Mouse (Mus musculus) midbrain, embryonic 16.5 days (tissue): ENCODE measurements around the gene Usp46. TPM values are rescaled to one million over a fixed set of nuclear protein-coding genes. Genes with fewer than 3 reads are reported as not detected.

Experiments used
- ATAC-seq: fragments of 200-750 bp; cut with Nextera tagmentation; 2 replicates; pipeline ENCODE4 v1.8.0; 2017; ENCODE audit warnings: moderate TSS enrichment
- H3K27ac ChIP-seq: fragments of 300-500 bp; sonication (generic); 2 replicates; pipeline ENCODE4 v1.5.1; 2014; ENCODE audit warnings: mild to moderate bottlenecking, low read length, mixed read lengths
- H3K27me3 ChIP-seq: fragments of 300-500 bp; sonication (generic); 2 replicates; pipeline ENCODE4 v1.6.1; 2014; ENCODE audit warnings: low read depth, low read length, mixed read lengths; ENCODE audit not compliant: control insufficient read depth, insufficient read depth
- H3K36me3 ChIP-seq: fragments of 300-500 bp; sonication (generic); 2 replicates; pipeline ENCODE4 v1.6.1; 2014; ENCODE audit warnings: mild to moderate bottlenecking, low read length, moderate library complexity, mixed read lengths; ENCODE audit not compliant: control insufficient read depth, insufficient read depth
- H3K4me1 ChIP-seq: fragments of 300-500 bp; sonication (generic); 2 replicates; pipeline ENCODE4 v1.6.1; 2014; ENCODE audit warnings: mild to moderate bottlenecking, low read length, mixed read lengths; ENCODE audit not compliant: control insufficient read depth, insufficient read depth
- H3K4me2 ChIP-seq: fragments of 300-500 bp; sonication (generic); 2 replicates; pipeline ENCODE4 v1.6.1; 2014; ENCODE audit warnings: mild to moderate bottlenecking, low read length, mixed read lengths
- H3K4me3 ChIP-seq: fragments of 300-500 bp; sonication (generic); 2 replicates; pipeline ENCODE4 v1.5.1; 2014; ENCODE audit warnings: low read depth, mild to moderate bottlenecking, low read length, moderate library complexity, mixed read lengths
- H3K9ac ChIP-seq: fragments of 300-500 bp; sonication (generic); 2 replicates; pipeline ENCODE4 v1.6.1; 2014; ENCODE audit warnings: low read depth, low read length, mixed read lengths
- H3K9me3 ChIP-seq: fragments of 300-500 bp; sonication (generic); replicated peaks from 2 replicates; pipeline ENCODE4 v1.6.1; 2014; ENCODE audit warnings: mild to moderate bottlenecking, low read length, mixed read lengths; ENCODE audit not compliant: control insufficient read depth, poor library complexity, severe bottlenecking
- WGBS: fragments of 180-500 bp; shearing (Covaris S2); extraction: QIAGEN DNeasy Blood & Tissue Kit; methylation state at CpG from one replicate; pipeline ENCODE4 v1.1.7; 2014; 5-methylcytosine and 5-hydroxymethylcytosine counted together
- polyA plus RNA-seq: library from polyadenylated mRNA; unstranded; fragments of >200 nt; fragmentation: Nextera tagmentation; extraction: Ambion mirVana; gene quantifications from 2 replicates; pipeline ENCODE4 v1.2.1, GENCODE M21; 2015

The Usp46 gene
- polyA plus RNA-seq, 1 experiment from 2014 or later: 38.5 TPM

DNA sequence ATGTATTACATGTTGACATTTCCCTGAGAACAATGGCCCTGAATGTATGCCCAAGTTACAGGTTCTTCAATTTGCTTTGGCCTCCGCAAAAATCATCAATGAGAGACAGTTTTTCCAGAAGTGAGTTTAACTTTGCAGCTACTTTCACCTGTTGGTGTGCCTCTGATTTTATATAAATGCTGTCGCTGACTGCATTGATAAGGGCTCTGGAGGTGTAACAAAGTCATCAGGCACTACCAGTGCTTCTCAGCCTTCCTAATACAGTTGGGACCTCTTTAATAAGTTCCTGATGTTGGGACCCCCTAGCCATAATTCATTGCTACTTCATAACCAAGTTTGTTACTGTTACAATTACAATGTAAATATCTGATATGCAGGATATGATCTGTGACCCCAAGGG is 27.4 kb upstream of the Usp46 start:
- no peak overlapping the region for H3K4me2 ChIP-seq
- WGBS: 93% methylated on average over 2 of the region's 2 CpGs
- ATAC-seq: no peak
- H3K27ac ChIP-seq: no peak overlapping the region
- no peak overlapping the region for H3K9ac ChIP-seq
- no peak overlapping the region for H3K4me3 ChIP-seq
- H3K9me3 ChIP-seq: no peaks in the 10 kb centered on the region
- peaks cover 18% of the 10 kb centered on the region for H3K4me1 ChIP-seq
- H3K36me3 ChIP-seq: peaks cover 3% of the 10 kb centered on the region; the same call in 1 of the 2 replicates
- H3K27me3 ChIP-seq: no peaks in the 10 kb centered on the region

- Histone ChIP-seq H3K9ac (no peak overlapping the region), H3K27ac (no peak overlapping the region), H3K9me3 (no peaks in the 10 kb centered on the region), H3K36me3 (peaks cover 3% of the 10 kb centered on the region; the same call in 1 of the 2 replicates), H3K27me3 (no peaks in the 10 kb centered on the region), H3K4me3 (no peak overlapping the region), H3K4me2 (peak overlapping the region; percentile 67), H3K4me1 (peaks cover 18% of the 10 kb centered on the region)
- no peak for ATAC-seq
- 89% methylated on average over 8 of the region's 8 CpGs for WGBS
Measured at GRCm38 (mm10) chr5:74094841-74095437, 26.7 kb upstream of the Usp46 start.

DNA sequence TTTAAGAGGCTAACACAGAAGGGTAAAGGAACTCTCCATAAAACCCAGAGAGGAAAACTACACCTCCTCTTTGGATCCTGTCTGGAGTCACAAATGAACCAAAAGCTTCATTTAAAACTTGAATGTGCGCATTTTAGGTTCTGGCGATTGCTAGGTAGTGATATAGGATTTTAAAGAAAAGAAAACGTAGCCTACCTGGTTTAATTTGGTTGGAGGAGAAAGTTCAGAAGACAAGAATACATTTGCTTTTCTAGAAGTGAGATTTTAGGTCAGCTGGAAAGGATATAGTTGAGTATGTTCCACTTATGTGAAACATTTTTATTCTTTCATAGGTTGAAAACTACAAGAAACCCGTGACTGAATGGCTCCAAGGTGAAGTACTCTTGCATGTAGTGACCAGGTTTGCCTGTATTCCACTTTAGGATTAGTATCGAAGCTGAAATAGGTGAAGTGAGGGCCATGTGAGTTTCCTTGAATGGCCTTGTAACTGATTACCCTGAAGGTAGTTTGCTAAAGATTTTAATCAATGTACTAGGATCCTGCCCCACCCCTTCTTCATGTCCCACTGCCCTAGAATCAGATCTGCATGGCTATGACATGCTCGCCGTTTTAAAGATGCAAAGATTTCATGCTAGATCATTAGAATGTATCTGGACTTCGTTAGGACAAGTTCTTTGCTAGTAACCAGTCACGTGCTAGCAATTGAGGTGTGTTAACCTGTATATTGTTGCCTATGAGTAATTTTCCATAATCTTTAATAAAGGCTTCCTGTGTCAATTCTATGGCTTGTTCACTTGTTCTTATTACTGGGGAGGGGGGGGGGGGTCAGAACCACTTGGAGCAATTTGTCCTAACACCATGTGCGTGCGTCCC is 25.6 kb upstream of the Usp46 start:
- H3K4me2 ChIP-seq: peak overlapping the region; percentile 67
- 29% methylated on average over 11 of the region's 11 CpGs for WGBS
- no peak for ATAC-seq
- no peaks in the 10 kb centered on the region for H3K27me3 ChIP-seq
- peak overlapping the region; percentile 88 for H3K4me3 ChIP-seq
- no peaks in the 10 kb centered on the region for H3K9me3 ChIP-seq
- H3K4me1 ChIP-seq: peaks cover 18% of the 10 kb centered on the region
- peak overlapping the region; percentile 85 for H3K27ac ChIP-seq
- H3K36me3 ChIP-seq: peaks cover 3% of the 10 kb centered on the region; the same call in 1 of the 2 replicates
- H3K9ac ChIP-seq: peak overlapping the region; percentile 98

DNA sequence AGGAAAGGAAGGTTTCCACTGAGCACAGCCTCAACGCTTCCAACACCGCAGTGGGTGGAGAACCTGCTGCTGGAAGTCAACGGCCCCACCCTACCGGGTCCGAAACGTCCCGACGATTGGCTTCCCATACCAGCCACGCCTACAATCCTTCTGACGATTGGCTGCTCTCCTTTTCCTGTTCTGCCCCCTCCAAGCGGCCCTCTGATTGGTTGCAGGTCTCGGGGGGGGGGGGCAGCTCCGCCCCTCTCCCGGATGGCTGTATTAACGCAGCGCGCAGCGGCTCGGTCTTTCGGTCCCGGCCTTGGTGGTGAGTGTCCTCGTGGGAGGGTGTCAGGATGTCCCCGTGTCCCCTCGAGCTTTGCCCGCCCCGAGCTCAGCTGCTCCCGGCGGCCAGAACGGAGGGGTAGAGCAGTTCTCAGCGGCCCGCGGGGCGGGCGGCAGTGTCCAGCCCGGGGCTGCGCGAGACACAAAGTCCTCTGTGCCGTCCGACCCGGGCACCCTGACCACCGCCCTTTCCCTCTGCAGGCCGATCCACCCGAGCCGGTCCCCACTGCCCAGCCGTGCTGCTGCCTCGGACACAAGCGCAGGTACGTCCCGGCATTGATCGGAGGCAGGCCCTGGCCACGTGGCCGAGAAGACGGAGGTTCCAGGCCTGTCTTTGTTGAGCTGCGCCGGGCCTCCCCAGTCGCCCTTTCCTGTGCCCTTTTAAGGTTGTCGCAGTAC is 24.8 kb upstream of the Usp46 start:
- H3K4me1 ChIP-seq: peaks cover 18% of the 10 kb centered on the region
- no peaks in the 10 kb centered on the region for H3K9me3 ChIP-seq
- peak overlapping the region; percentile 85 for H3K27ac ChIP-seq
- under 1% methylated on average over 57 of the region's 57 CpGs for WGBS
- H3K4me3 ChIP-seq: peak overlapping the region; percentile 88
- peak overlapping the region; percentile 98 for H3K9ac ChIP-seq
- no peaks in the 10 kb centered on the region for H3K27me3 ChIP-seq
- H3K4me2 ChIP-seq: peak overlapping the region; percentile 67
- H3K36me3 ChIP-seq: peaks cover 3% of the 10 kb centered on the region; the same call in 1 of the 2 replicates
- ATAC-seq: peak; percentile 99

DNA sequence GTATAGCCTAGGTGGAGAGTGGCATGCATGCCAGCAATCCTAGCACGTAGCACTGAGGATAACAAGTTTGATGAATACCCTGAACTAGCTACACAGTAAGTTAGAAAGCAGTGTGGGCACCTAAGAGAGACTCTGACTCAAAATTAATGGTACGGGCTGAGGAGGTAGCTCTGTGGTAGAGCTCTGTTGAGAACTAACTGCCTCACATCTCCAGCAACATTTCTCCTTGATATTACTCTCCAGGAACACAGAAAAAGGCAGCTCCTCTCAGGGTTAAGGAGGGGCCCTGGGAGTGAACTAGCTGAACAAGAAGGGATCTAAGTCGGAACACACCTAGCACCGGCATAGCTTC is 24.2 kb upstream of the Usp46 start:
- Histone ChIP-seq H3K4me2 (peak overlapping the region; percentile 67), H3K36me3 (peaks cover 3% of the 10 kb centered on the region; the same call in 1 of the 2 replicates), H3K27ac (peak overlapping the region; percentile 74), H3K9me3 (no peaks in the 10 kb centered on the region), H3K27me3 (no peaks in the 10 kb centered on the region), H3K4me1 (peaks cover 18% of the 10 kb centered on the region), H3K9ac (peak overlapping the region; percentile 61), H3K4me3 (peak overlapping the region; percentile 88)
- no peak; the same call in 1 of the 2 replicates for ATAC-seq
- 45% methylated on average over 4 of the region's 4 CpGs for WGBS

GRCm38 (mm10) chr5:74089643-74090042 is 21.4 kb upstream of the Usp46 start:
- no peak overlapping the region for H3K9ac ChIP-seq
- no peak for ATAC-seq
- no peaks in the 10 kb centered on the region for H3K27me3 ChIP-seq
- no peak overlapping the region for H3K4me3 ChIP-seq
- 86% methylated on average over 3 of the region's 3 CpGs for WGBS
- no peaks in the 10 kb centered on the region for H3K36me3 ChIP-seq
- H3K4me2 ChIP-seq: no peak overlapping the region
- no peak overlapping the region for H3K27ac ChIP-seq
- no peaks in the 10 kb centered on the region for H3K9me3 ChIP-seq
- peaks cover 10% of the 10 kb centered on the region for H3K4me1 ChIP-seq

DNA sequence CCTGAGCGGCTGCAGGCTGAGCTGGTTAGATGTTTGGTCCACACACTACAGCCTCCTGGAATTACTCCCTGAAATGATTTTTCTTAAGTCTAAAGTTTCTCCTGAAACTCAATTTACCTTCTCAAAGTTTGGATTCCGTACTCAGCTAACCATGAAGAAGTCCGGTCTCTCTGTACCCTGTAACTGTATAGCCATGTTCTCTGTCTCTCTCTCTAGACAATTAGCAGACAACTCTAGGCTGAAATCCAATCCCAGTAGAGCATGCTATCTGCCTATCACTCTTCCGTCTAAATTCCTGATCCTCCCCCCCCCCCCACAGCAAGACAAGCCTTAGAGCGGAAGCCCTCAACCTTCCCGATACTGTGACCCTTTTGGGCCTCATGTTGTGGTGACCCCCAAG is 13.5 kb upstream of the Usp46 start:
- Histone ChIP-seq H3K9me3 (no peaks in the 10 kb centered on the region), H3K9ac (no peak overlapping the region), H3K4me2 (no peak overlapping the region), H3K4me3 (no peak overlapping the region), H3K27ac (no peak overlapping the region), H3K27me3 (peaks cover 4% of the 10 kb centered on the region; the same call in 1 of the 2 replicates), H3K4me1 (no peaks in the 10 kb centered on the region), H3K36me3 (no peaks in the 10 kb centered on the region)
- no peak for ATAC-seq
- 94% methylated on average over 6 of the region's 6 CpGs for WGBS

- H3K4me1 ChIP-seq: no peaks in the 10 kb centered on the region
- no peak overlapping the region for H3K4me2 ChIP-seq
- no peak overlapping the region for H3K4me3 ChIP-seq
- H3K27me3 ChIP-seq: peaks cover 4% of the 10 kb centered on the region; the same call in 1 of the 2 replicates
- ATAC-seq: no peak
- 75% methylated on average over 11 of the region's 11 CpGs for WGBS
- H3K27ac ChIP-seq: no peak overlapping the region
- no peaks in the 10 kb centered on the region for H3K9me3 ChIP-seq
- no peak overlapping the region for H3K9ac ChIP-seq
- H3K36me3 ChIP-seq: no peaks in the 10 kb centered on the region
Measured at GRCm38 (mm10) chr5:74078861-74079615, 10.8 kb upstream of the Usp46 start.
